Mouse (Mus musculus): ENCODE measurements at regions not wholly inside any gene's neighbourhood (a gene's known extent, or its start where the extent isn't known, plus 50 kb on each side); places are given as distances from the start of the nearest gene placed in this dataset.

- TF ChIP-seq POLR2A (IDR thresholded peaks at IDR 0.05; ENCODE audit: borderline replicate concordance, control insufficient read depth, low read depth, low read length) (no peak), CTCF (IDR thresholded peaks at IDR 0.05; ENCODE audit: control insufficient read depth, insufficient read depth, low read length) (no peak)
These were observed 335.7 kb downstream of the H2al1j start for GRCm38 (mm10) chrX:11663187-11663829.
